Mouse (Mus musculus) CH12.LX (cell line): Measurements from ENCODE around the gene Pnpla8. TPM values are rescaled to one million over a fixed set of nuclear protein-coding genes. Genes with fewer than 3 reads are reported as not detected.

Experiments used
- DNase-seq: peaks from one replicate; pipeline ENCODE4 v3.0.0-alpha.2; 2013; ENCODE audit errors: extremely low read depth
- H3K27ac ChIP-seq: 2 replicates; pipeline ENCODE4 v1.5.1; 2012; ENCODE audit warnings: low read depth, mild to moderate bottlenecking, control low read depth, moderate library complexity; ENCODE audit not compliant: insufficient read depth
- H3K27me3 ChIP-seq: replicated peaks from 2 replicates; pipeline ENCODE3; 2012; ENCODE audit warnings: inconsistent platforms
- H3K36me3 ChIP-seq, 2 experiments: replicated peaks in 1 of 2; 2 replicates each; pipeline versions ENCODE3 to v1.6.1; 2012; ENCODE audit warnings: inconsistent platforms in 1 of 2, low read length in 1 of 2, mild to moderate bottlenecking in 1 of 2, mixed read lengths in 1 of 2, moderate library complexity in 1 of 2; ENCODE audit not compliant: control insufficient read depth in 1 of 2, insufficient read depth in 1 of 2
- H3K4me1 ChIP-seq, 2 experiments: 2 replicates each; pipeline ENCODE4 v1.6.1; 2012; ENCODE audit warnings: inconsistent platforms in 1 of 2, moderate library complexity in 1 of 2; ENCODE audit not compliant: insufficient read depth in 2 of 2, control insufficient read depth in 1 of 2
- H3K4me2 ChIP-seq: 2 replicates; pipeline ENCODE4 v1.6.1; 2012; ENCODE audit warnings: low read depth, mild to moderate bottlenecking, control low read depth; ENCODE audit not compliant: poor library complexity, insufficient read depth, severe bottlenecking
- H3K4me3 ChIP-seq, 3 experiments: fragments of 150-350 bp in 1 of 3; sonication (generic) in 1 of 3; replicated peaks in 1 of 3; 2 replicates each; pipeline versions ENCODE3 to v1.5.1; 2011 to 2012; ENCODE audit warnings: low read depth in 2 of 3, low read length in 2 of 3, mild to moderate bottlenecking in 2 of 3, moderate library complexity in 2 of 3, control low read depth in 1 of 3, improper control_type of control experiment in 1 of 3, inconsistent platforms in 1 of 3, mixed read lengths in 1 of 3; ENCODE audit not compliant: poor library complexity in 1 of 3
- H3K79me2 ChIP-seq: replicated peaks from 2 replicates; pipeline ENCODE4 v1.6.1; 2012; ENCODE audit warnings: mild to moderate bottlenecking, moderate library complexity; ENCODE audit not compliant: control insufficient read depth, poor library complexity, insufficient read depth, severe bottlenecking; ENCODE audit errors: extremely low read depth
- H3K9ac ChIP-seq: 2 replicates; pipeline ENCODE4 v1.6.1; 2012; ENCODE audit warnings: low read depth, mild to moderate bottlenecking, control low read depth, moderate library complexity; ENCODE audit not compliant: insufficient read depth
- H3K9me3 ChIP-seq: replicated peaks from 2 replicates; pipeline ENCODE3; 2012; ENCODE audit warnings: low read length, inconsistent platforms, mixed read lengths
- CHD1 ChIP-seq: IDR thresholded peaks from 2 replicates; pipeline ENCODE4 v1.6.1; 2012; ENCODE audit warnings: low read depth, low read length, improper control_type of control experiment, inconsistent platforms
- CHD2 ChIP-seq: IDR thresholded peaks from 2 replicates; pipeline ENCODE4 v1.6.1; 2011; ENCODE audit warnings: low read length, improper control_type of control experiment
- CTCF ChIP-seq, 2 experiments: IDR thresholded peaks in 1 of 2; conservative IDR thresholded peaks in 1 of 2; 2 replicates each; pipeline ENCODE4 v1.5.1; 2011 to 2012; ENCODE audit warnings: low read depth in 2 of 2, low read length in 2 of 2, improper control_type of control experiment in 1 of 2, inconsistent platforms in 1 of 2, mild to moderate bottlenecking in 1 of 2, moderate library complexity in 1 of 2
- E2F4 ChIP-seq: IDR thresholded peaks from 2 replicates; pipeline ENCODE4 v1.6.1; 2011; ENCODE audit warnings: low read depth, low read length, improper control_type of control experiment; ENCODE audit not compliant: insufficient replicate concordance
- ELF1 ChIP-seq: IDR thresholded peaks from 2 replicates; pipeline ENCODE4 v1.6.1; 2014; ENCODE audit warnings: low read depth, mild to moderate bottlenecking, inconsistent platforms, low read length, improper control_type of control experiment
- ETS1 ChIP-seq: conservative IDR thresholded peaks from 2 replicates; pipeline ENCODE4 v1.6.1; 2012; ENCODE audit warnings: low read depth, mild to moderate bottlenecking, inconsistent platforms, low read length, improper control_type of control experiment, moderate library complexity
- GABPA ChIP-seq: IDR thresholded peaks from 2 replicates; pipeline ENCODE4 v1.6.1; 2012; ENCODE audit warnings: low read depth, low read length, improper control_type of control experiment, inconsistent platforms; ENCODE audit not compliant: insufficient replicate concordance
- HCFC1 ChIP-seq: IDR thresholded peaks from 2 replicates; pipeline ENCODE4 v1.6.1; 2012; ENCODE audit warnings: low read depth, mild to moderate bottlenecking, inconsistent platforms, low read length, improper control_type of control experiment
- IRF4 ChIP-seq: IDR thresholded peaks from 2 replicates; pipeline ENCODE4 v1.6.1; 2014; ENCODE audit warnings: low read depth, mild to moderate bottlenecking, inconsistent platforms, low read length, improper control_type of control experiment
- JUN ChIP-seq: IDR thresholded peaks from 2 replicates; pipeline ENCODE4 v1.6.1; 2011; ENCODE audit warnings: low read depth, mild to moderate bottlenecking, low read length, improper control_type of control experiment, moderate library complexity; ENCODE audit not compliant: insufficient read depth
- JUND ChIP-seq: conservative IDR thresholded peaks from 2 replicates; pipeline ENCODE4 v1.6.1; 2011; ENCODE audit warnings: low read depth, low read length, improper control_type of control experiment
- MAFK ChIP-seq: IDR thresholded peaks from 2 replicates; pipeline ENCODE4 v1.6.1; 2011; ENCODE audit warnings: low read length, improper control_type of control experiment; ENCODE audit not compliant: insufficient replicate concordance
- MAX ChIP-seq: IDR thresholded peaks from 2 replicates; pipeline ENCODE4 v1.6.1; 2011; ENCODE audit warnings: low read length, improper control_type of control experiment
- MAZ ChIP-seq: IDR thresholded peaks from 2 replicates; pipeline ENCODE4 v1.6.1; 2012; ENCODE audit warnings: low read depth, mild to moderate bottlenecking, inconsistent platforms, low read length, improper control_type of control experiment, moderate library complexity
- MEF2A ChIP-seq: IDR thresholded peaks from 2 replicates; pipeline ENCODE4 v1.6.1; 2014; ENCODE audit warnings: low read depth, mild to moderate bottlenecking, inconsistent platforms, low read length, improper control_type of control experiment, borderline replicate concordance
- MYC ChIP-seq: IDR thresholded peaks from 2 replicates; pipeline ENCODE4 v1.6.1; 2011; ENCODE audit warnings: low read depth, mild to moderate bottlenecking, improper control_type of control experiment, low read length
- NRF1 ChIP-seq: IDR thresholded peaks from 2 replicates; pipeline ENCODE4 v1.6.1; 2014; ENCODE audit warnings: low read depth, mild to moderate bottlenecking, inconsistent platforms, low read length, improper control_type of control experiment, moderate library complexity
- PAX5 ChIP-seq: IDR thresholded peaks from 2 replicates; pipeline ENCODE4 v1.6.1; 2012; ENCODE audit warnings: low read length, inconsistent platforms, mixed read lengths
- POLR2A ChIP-seq: IDR thresholded peaks from 2 replicates; pipeline ENCODE4 v1.6.1; 2011; ENCODE audit warnings: low read depth, mild to moderate bottlenecking, improper control_type of control experiment, low read length
- POLR2AphosphoS2 ChIP-seq: IDR thresholded peaks from 2 replicates; pipeline ENCODE4 v1.6.1; 2011; ENCODE audit warnings: low read depth, low read length, improper control_type of control experiment
- RAD21 ChIP-seq: IDR thresholded peaks from 2 replicates; pipeline ENCODE4 v1.6.1; 2011; ENCODE audit warnings: low read depth, mild to moderate bottlenecking, low read length, improper control_type of control experiment, moderate library complexity
- RCOR1 ChIP-seq: conservative IDR thresholded peaks from 2 replicates; pipeline ENCODE4 v1.6.1; 2012; ENCODE audit warnings: low read depth, mild to moderate bottlenecking, inconsistent platforms, low read length, improper control_type of control experiment
- SIN3A ChIP-seq: IDR thresholded peaks from 2 replicates; pipeline ENCODE4 v1.6.1; 2012; ENCODE audit warnings: low read length, improper control_type of control experiment, inconsistent platforms
- SMC3 ChIP-seq: IDR thresholded peaks from 2 replicates; pipeline ENCODE4 v1.6.1; 2011; ENCODE audit warnings: low read depth, low read length, improper control_type of control experiment
- TBP ChIP-seq: conservative IDR thresholded peaks from 2 replicates; pipeline ENCODE4 v1.6.1; 2011; ENCODE audit warnings: low read depth, low read length, improper control_type of control experiment
- TCF12 ChIP-seq: IDR thresholded peaks from 2 replicates; pipeline ENCODE4 v1.6.1; 2014; ENCODE audit warnings: low read depth, mild to moderate bottlenecking, inconsistent platforms, low read length, improper control_type of control experiment
- UBTF ChIP-seq: IDR thresholded peaks from 2 replicates; pipeline ENCODE4 v1.6.1; 2012; ENCODE audit warnings: low read depth, mild to moderate bottlenecking, inconsistent platforms, low read length, improper control_type of control experiment, moderate library complexity
- USF1 ChIP-seq: IDR thresholded peaks from 2 replicates; pipeline ENCODE4 v1.6.1; 2014; ENCODE audit warnings: low read depth, mild to moderate bottlenecking, inconsistent platforms, low read length, improper control_type of control experiment
- USF2 ChIP-seq: conservative IDR thresholded peaks from 2 replicates; pipeline ENCODE4 v1.6.1; 2011; ENCODE audit warnings: low read depth, low read length, improper control_type of control experiment
- ZC3H11A ChIP-seq: IDR thresholded peaks from 2 replicates; pipeline ENCODE4 v1.6.1; 2012; ENCODE audit warnings: low read depth, mild to moderate bottlenecking, inconsistent platforms, low read length, improper control_type of control experiment
- ZKSCAN1 ChIP-seq: IDR thresholded peaks from 2 replicates; pipeline ENCODE4 v1.6.1; 2012; ENCODE audit warnings: low read depth, inconsistent platforms, low read length, improper control_type of control experiment, borderline replicate concordance
- ZMIZ1 ChIP-seq: IDR thresholded peaks from 2 replicates; pipeline ENCODE4 v1.6.1; 2012; ENCODE audit warnings: low read depth, mild to moderate bottlenecking, inconsistent platforms, low read length, improper control_type of control experiment
- ZNF384 ChIP-seq: IDR thresholded peaks from 2 replicates; pipeline ENCODE4 v1.6.1; 2012; ENCODE audit warnings: low read depth, low read length, improper control_type of control experiment, inconsistent platforms
- dilution Hi-C: fragments of 300-500 bp; cut with MboI; formaldehyde crosslinking; loops from 2 replicates; pipeline ENCODE4 v1.14.3; 2020; ENCODE audit warnings: low sequenced_read_pairs; ENCODE audit not compliant: extremely low pct_unique_long_range_greater_than_20kb, extremely low pct_ligation_motif_present
- in situ Hi-C: fragments of 300-500 bp; cut with MboI; formaldehyde crosslinking; loops from 3 replicates; pipeline ENCODE4 v1.14.3; 2019; ENCODE audit warnings: low sequenced_read_pairs, low pct_ligation_motif_present, low pct_unique_long_range_greater_than_20kb, mixed read lengths
- polyA plus RNA-seq: library from polyadenylated mRNA; unstranded; fragments of >175 nt; gene quantifications from 2 replicates; pipeline ENCODE4 v1.2.1, GENCODE M21; 2012; ENCODE audit warnings: low read depth; ENCODE audit not compliant: insufficient read length
- total RNA-seq, 2 experiments: library from RNA; depleted of rRNA; stranded (reverse); fragments of 300-350 nt in 1 of 2; fragments of >200 nt in 1 of 2; gene quantifications; 2 replicates each; pipeline ENCODE4 v1.2.3; 2012 to 2014

Pnpla8 gene
- total and polyA plus RNA-seq, 3 experiments, result 32.3 to 129 (median 63.7) TPM

- TF ChIP-seq CHD2, result no peak
- peak; percentile 85 for TF ChIP-seq HCFC1
- peak; percentile 99 for TF ChIP-seq SIN3A
- peak; percentile 95 for TF ChIP-seq USF1
- peak; percentile 92 for TF ChIP-seq USF2
- peak; percentile 93 for TF ChIP-seq TBP
- peak; percentile 60; the same call in 1 of the 2 replicates for TF ChIP-seq MYC
- no peak for TF ChIP-seq ZC3H11A
- no peak for TF ChIP-seq GABPA
- TF ChIP-seq JUN, result no peak
- TF ChIP-seq SMC3, result peak; percentile 53
- no peak for TF ChIP-seq IRF4
Measured at GRCm38 (mm10) chr12:44209824-44210752, 11.1 kb upstream of the Pnpla8 start, which contains the start of gene Dnajb9 (continued).

- Histone ChIP-seq H3K27ac (no peak overlapping the region), H3K9me3 (no peaks in the 10 kb centered on the region), H3K36me3 (no peaks in the 10 kb centered on the region), H3K9ac (no peak overlapping the region), H3K4me2 (no peak overlapping the region), H3K4me3 (no peak overlapping the region), H3K27me3 (no peaks in the 10 kb centered on the region), H3K4me1 (peaks cover 5 to 19% of the 10 kb centered on the region in 2 experiments; a peak in 3 of 4 replicates), H3K79me2 (peaks cover 16% of the 10 kb centered on the region)
- dilution Hi-C loops, result no loop called here
- peak; percentile 48 for DNase-seq
- in situ Hi-C loops, result loop anchor here (10.0 kb wide), 1 partner anchor 53 kb away; no protein-coding TSS in a partner anchor
- no peak for TF ChIP-seq UBTF
- no peak for TF ChIP-seq ELF1
- no peak for TF ChIP-seq TBP
- no peak for TF ChIP-seq USF1
- TF ChIP-seq GABPA, result no peak
- peak; percentile 47; the same call in 1 of the 2 replicates for TF ChIP-seq JUND
- 0 out of 2 replicates have a peak, but pooled peaks have one; percentile 60 for TF ChIP-seq MYC
- no peak for TF ChIP-seq ETS1
- TF ChIP-seq NRF1, result no peak
- peak; percentile 28; the same call in 1 of the 2 replicates for TF ChIP-seq TCF12
- TF ChIP-seq JUN, result peak; percentile 46
- TF ChIP-seq CTCF (conservative IDR thresholded peaks at IDR 0.05 in 1 of 2, IDR thresholded peaks at IDR 0.05 in 1 of 2; ENCODE audit: low read depth in 2 of 2, low read length in 2 of 2), result no peak
- TF ChIP-seq RAD21, result no peak
- TF ChIP-seq RCOR1, result no peak; the same call in 1 of the 2 replicates
- no peak for TF ChIP-seq USF2
- no peak for TF ChIP-seq ZC3H11A
- TF ChIP-seq MAX, result peak; percentile 66
- no peak for TF ChIP-seq SIN3A
- TF ChIP-seq MEF2A, result peak; percentile 39; the same call in 1 of the 2 replicates
- TF ChIP-seq CHD1, result no peak
- TF ChIP-seq ZKSCAN1, result no peak
- no peak for TF ChIP-seq POLR2A
- peak; percentile 5; the same call in 1 of the 2 replicates for TF ChIP-seq SMC3
- TF ChIP-seq E2F4, result peak; percentile 33; the same call in 1 of the 2 replicates
- TF ChIP-seq ZNF384, result no peak
- peak; percentile 90 for TF ChIP-seq IRF4
- TF ChIP-seq PAX5, result no peak
- no peak for TF ChIP-seq POLR2AphosphoS2
- no peak for TF ChIP-seq MAZ
- TF ChIP-seq ZMIZ1, result no peak; the same call in 1 of the 2 replicates
- TF ChIP-seq MAFK, result no peak
Measured at GRCm38 (mm10) chr12:44211555-44211954, 9.6 kb upstream of the Pnpla8 start.
